Mouse (Mus musculus) gastrocnemius, postnatal 36 days (tissue): ENCODE results near the gene 4930556J24Rik. TPM values are rescaled to one million over a fixed set of nuclear protein-coding genes. Genes with fewer than 3 reads are reported as not detected.
A peak's percentile ranks its signal among the peaks of the same experiment; 100 is the strongest.
"Not testable (repeated sequence)": the region's sequence is repeated elsewhere in the genome, so short reads cannot be mapped to it uniquely, and the experiment has no call there.

Experiments
- DNase-seq, 2 experiments: peaks; one replicate each; pipeline ENCODE4 v3.0.0; 2022
- intact Hi-C: fragments of 180-260 bp; cut with DNase I; formaldehyde crosslinking; loops from one replicate; pipeline ENCODE4 v1.15.1; 2025
- long read RNA-seq, 2 experiments: library from polyadenylated mRNA; stranded (forward); transcript quantifications; one replicate each; pipeline ENCODE4 v2.0.0; 2021
- total RNA-seq, 2 experiments: library from RNA; stranded (reverse); gene quantifications; 2 replicates each; pipeline ENCODE4 v1.2.3; 2021

The 4930556J24Rik gene
- not detected for total RNA-seq
- long read RNA-seq, experiment 1, partial matches to known transcripts = 0 of 1 reads
- long read RNA-seq, experiment 1, other reads (novel, unspliced or antisense) = 1 of 1 reads
- long read RNA-seq, experiment 2 = 0 reads

GRCm38 (mm10) chr11:3976678-3977077 is at the start of gene 4930556J24Rik:
TSS of gene 4930556J24Rik (minus strand) at chr11:3976778.
- intact Hi-C loops = no loop called here
- no peak for DNase-seq

- intact Hi-C loops = no loop called here
- no peak for DNase-seq
Measured at GRCm38 (mm10) chr11:4023321-4023720, 46.7 kb upstream of the 4930556J24Rik start.

GRCm38 (mm10) chr11:4022111-4022510 is 45.5 kb upstream of the 4930556J24Rik start:
- intact Hi-C loops, DNase-seq: not testable (repeated sequence)

- intact Hi-C loops = not testable (repeated sequence)
Measured at GRCm38 (mm10) chr11:4015796-4016195, 39.2 kb upstream of the 4930556J24Rik start.

GRCm38 (mm10) chr11:4012616-4013015 is 36.0 kb upstream of the 4930556J24Rik start:
- DNase-seq = no peak
- intact Hi-C loops = no loop called here

More at GRCm38 (mm10) chr11:4015796-4016195, 39.2 kb upstream of the 4930556J24Rik start:
- not testable (repeated sequence) for DNase-seq

- DNase-seq = no peak
- intact Hi-C loops = no loop called here
Measured at GRCm38 (mm10) chr11:4006462-4006861, 29.9 kb upstream of the 4930556J24Rik start.

GRCm38 (mm10) chr11:4005220-4005805 is 28.7 kb upstream of the 4930556J24Rik start:
- intact Hi-C loops = no loop called here
- no peak for DNase-seq

- peak in 1 of 2 experiments; percentile 21 for DNase-seq
- intact Hi-C loops = loop anchor here (1.0 kb wide), 1 partner anchor 82 kb away; no protein-coding TSS in a partner anchor
Measured at GRCm38 (mm10) chr11:4001603-4002002, 25.0 kb upstream of the 4930556J24Rik start.

GRCm38 (mm10) chr11:3999547-3999946 is 23.0 kb upstream of the 4930556J24Rik start:
- intact Hi-C loops = no loop called here
- DNase-seq = no peak

GRCm38 (mm10) chr11:3997978-3998720 is 21.6 kb upstream of the 4930556J24Rik start:
- no peak for DNase-seq

GRCm38 (mm10) chr11:3996840-3997239 is 20.3 kb upstream of the 4930556J24Rik start:
- intact Hi-C loops = no loop called here
- no peak for DNase-seq

More at GRCm38 (mm10) chr11:3997978-3998720, 21.6 kb upstream of the 4930556J24Rik start:
- intact Hi-C loops = no loop called here

GRCm38 (mm10) chr11:3995511-3995910 is 18.9 kb upstream of the 4930556J24Rik start:
- DNase-seq = no peak
- intact Hi-C loops = no loop called here

GRCm38 (mm10) chr11:3993914-3994313 is 17.3 kb upstream of the 4930556J24Rik start:
- DNase-seq = no peak
- intact Hi-C loops = no loop called here

GRCm38 (mm10) chr11:3993132-3993531 is 16.6 kb upstream of the 4930556J24Rik start:
- no peak for DNase-seq
- intact Hi-C loops = no loop called here

- intact Hi-C loops = no loop called here
- no peak for DNase-seq
Measured at GRCm38 (mm10) chr11:3989748-3990147, 13.2 kb upstream of the 4930556J24Rik start.

GRCm38 (mm10) chr11:3983863-3984745 is 7.5 kb upstream of the 4930556J24Rik start:
- DNase-seq = no peak

GRCm38 (mm10) chr11:3983291-3983862 is 6.8 kb upstream of the 4930556J24Rik start, which contains the start of gene Gal3st1:
TSS of gene Gal3st1 (plus strand) at chr11:3983636.
- DNase-seq = no peak
- intact Hi-C loops = no loop called here

More at GRCm38 (mm10) chr11:3983863-3984745, 7.5 kb upstream of the 4930556J24Rik start:
- intact Hi-C loops = no loop called here

- intact Hi-C loops = no loop called here
- DNase-seq = no peak
Measured at GRCm38 (mm10) chr11:3982275-3983209, 6.0 kb upstream of the 4930556J24Rik start.

GRCm38 (mm10) chr11:3981536-3981935 is 5.0 kb upstream of the 4930556J24Rik start:
- intact Hi-C loops = no loop called here
- no peak for DNase-seq
